Mouse (Mus musculus): ENCODE data around the gene Nipal1. TPM values are rescaled to one million over a fixed set of nuclear protein-coding genes. Genes with fewer than 3 reads are reported as not detected.

Nipal1 gene
- total RNA-seq, 2 experiments from 2014 or later: not detected

DNA sequence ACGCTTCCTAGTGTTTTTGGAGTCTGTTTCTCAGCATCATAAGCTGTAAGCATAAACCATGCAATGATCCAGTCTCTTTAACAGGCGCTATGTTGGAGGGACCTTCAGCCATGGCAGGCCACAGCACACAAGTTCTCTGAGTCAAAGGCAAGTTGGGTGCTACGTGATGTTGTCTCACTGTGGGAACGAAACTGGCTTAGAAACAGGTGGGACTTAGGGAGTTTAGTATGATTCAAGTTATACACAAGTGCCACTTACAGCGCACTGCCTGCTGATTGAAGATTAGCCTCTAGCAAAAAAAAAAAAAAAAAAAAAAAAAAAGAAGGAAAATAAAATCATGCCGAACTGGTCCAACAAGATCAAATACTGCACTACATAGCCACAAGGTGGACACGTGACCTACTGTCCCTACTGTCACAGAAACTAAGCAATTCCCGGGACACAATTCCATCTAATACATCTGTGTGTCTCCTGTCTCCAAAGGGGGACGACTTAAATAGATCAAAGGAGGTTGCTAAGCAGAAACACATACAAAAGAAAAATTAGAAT lies 27.5 kb downstream of the Nipal1 start:
- Histone ChIP-seq H3K27ac (no peak overlapping the region), H3K4me3 (no peak overlapping the region)
- DNase-seq: no peak
- intact Hi-C loops (cut with DNase I): no loop called here
- TF ChIP-seq CTCF (IDR thresholded peaks at IDR 0.05): no peak

DNA sequence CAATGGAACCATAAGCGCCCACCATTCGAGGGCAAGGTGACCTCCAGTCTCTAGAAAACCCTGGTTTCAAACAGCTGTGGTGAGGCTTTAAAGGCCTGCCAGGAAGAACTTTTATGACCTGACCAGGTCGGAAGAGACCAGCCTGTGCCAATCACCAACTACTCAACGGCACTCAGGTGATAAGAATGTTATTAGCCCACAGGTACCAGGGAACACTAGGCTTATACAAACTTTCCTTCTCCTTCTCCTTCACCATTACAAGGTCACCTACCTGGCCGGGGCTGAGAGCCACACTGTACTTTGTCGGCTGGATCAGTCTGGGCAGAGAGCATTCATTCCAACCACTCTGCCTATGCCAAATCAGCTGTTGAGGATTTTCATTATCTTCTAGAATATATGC lies 33.9 kb downstream of the Nipal1 start:
- no peak for TF ChIP-seq CTCF (IDR thresholded peaks at IDR 0.05)
- no peak overlapping the region for H3K27ac ChIP-seq
- intact Hi-C loops (cut with DNase I): no loop called here
- no peak overlapping the region for H3K4me3 ChIP-seq
- DNase-seq: no peak

DNA sequence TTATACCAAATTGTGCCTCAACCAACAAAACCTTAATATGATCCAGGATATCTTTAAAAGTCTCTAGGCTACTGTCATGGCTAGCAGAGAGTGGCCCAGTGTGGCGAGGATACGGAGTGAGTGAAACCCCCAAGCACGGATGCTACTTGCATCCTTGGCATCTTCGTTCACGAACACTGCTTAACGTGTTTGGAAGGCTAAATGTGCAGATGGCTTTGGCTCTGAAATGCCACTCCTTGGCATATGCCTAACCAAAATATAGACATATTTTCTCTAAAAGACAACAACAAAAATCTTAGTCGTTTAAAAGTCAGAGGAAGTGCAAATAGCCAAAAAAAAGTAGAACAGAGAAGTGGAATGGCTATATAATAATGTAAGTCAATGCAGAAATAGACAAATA lies 42.0 kb downstream of the Nipal1 start:
- intact Hi-C loops (cut with DNase I): no loop called here
- TF ChIP-seq CTCF (IDR thresholded peaks at IDR 0.05): no peak
- Histone ChIP-seq H3K27ac (no peak overlapping the region), H3K4me3 (no peak overlapping the region)
- DNase-seq: no peak

DNA sequence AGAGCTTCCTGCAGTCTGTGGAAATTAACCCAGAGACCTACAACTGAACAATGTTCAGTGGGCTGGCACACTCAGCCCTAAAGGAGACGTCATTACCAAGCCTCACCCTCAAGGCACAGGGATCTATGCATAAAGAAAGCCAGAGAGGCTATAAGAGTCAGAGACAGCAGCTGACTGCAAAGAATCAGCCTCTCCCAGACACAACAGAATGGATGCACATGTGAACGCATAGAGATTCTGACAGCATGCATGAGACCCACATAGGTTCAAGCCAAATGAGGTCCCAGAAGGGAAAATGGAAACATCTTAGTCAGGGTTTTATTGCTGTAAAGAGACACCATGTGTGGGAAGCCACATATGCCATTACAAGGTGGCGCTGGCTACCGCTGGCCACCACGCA lies 42.9 kb downstream of the Nipal1 start:
- no peak for DNase-seq
- intact Hi-C loops (cut with DNase I): no loop called here
- no peak for TF ChIP-seq CTCF (IDR thresholded peaks at IDR 0.05)
- Histone ChIP-seq H3K27ac (no peak overlapping the region), H3K4me3 (no peak overlapping the region)

DNA sequence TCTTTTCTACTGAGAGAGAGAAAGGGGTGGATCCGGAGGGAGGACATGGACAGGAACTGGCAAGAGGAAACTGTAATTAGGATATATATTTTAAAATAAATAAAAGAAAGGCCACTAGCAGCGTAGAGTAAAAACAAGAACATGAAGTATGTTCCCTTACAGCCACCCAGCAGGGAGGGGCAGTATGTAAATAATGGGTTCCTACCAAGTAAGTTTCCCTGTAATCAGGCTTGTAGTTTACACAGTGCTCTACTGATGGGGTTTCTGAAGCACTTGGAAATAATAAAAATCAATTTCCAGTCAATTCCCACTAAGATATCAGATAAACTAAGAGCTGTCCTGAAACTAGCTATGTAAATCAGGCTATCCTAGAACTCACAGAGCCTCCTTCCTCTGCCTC lies 47.1 kb downstream of the Nipal1 start:
- no peak for DNase-seq
- intact Hi-C loops (cut with DNase I): no loop called here
- no peak for TF ChIP-seq CTCF (IDR thresholded peaks at IDR 0.05)
- no peak overlapping the region for H3K4me3 ChIP-seq
- H3K27ac ChIP-seq: no peak overlapping the region

DNA sequence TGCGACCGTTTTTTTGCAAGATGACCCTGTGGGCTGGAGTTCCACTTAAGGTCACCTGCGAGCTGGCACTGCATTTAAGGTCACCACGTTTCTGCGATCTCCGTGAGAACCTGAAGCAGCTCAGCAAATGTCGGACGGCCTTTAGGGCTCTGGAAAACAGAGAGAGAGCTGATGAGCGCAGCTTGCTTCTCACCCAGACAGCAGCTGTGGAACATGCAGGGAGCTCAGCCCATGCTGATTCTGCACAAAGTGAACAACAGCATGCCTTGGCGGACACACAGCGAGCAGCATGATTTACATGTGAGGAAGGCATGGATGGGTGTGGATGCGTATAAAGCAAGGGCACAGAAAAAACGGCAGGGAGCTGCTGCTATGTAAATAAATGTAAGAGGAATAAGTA lies 48.9 kb downstream of the Nipal1 start:
- intact Hi-C loops (cut with DNase I): no loop called here
- Histone ChIP-seq H3K27ac (no peak overlapping the region), H3K4me3 (no peak overlapping the region)
- no peak for TF ChIP-seq CTCF (IDR thresholded peaks at IDR 0.05)
- no peak for DNase-seq

DNA sequence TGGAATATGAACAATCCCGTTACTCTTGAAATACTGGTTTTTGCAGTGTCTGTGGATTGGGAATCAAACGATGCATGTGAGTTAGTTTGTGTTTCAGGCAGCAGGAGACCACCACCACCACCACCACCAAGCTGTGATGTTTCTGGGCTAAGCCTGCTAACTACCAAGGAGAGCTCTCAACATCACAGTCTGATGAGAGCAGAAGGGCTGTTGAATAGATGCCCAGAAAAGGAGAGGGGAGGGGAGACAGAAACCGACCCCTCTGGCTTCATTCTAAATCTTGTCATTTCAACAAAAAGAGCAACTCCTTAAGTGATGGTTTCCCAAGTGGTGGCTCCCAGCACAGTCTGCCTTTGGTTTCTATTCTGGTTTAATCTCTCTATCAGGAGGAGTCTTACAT lies 50.7 kb downstream of the Nipal1 start:
- intact Hi-C loops (cut with DNase I): no loop called here
- no peak for TF ChIP-seq CTCF (IDR thresholded peaks at IDR 0.05)
- no peak overlapping the region for H3K27ac ChIP-seq
- DNase-seq: no peak
- H3K4me3 ChIP-seq: no peak overlapping the region

DNA sequence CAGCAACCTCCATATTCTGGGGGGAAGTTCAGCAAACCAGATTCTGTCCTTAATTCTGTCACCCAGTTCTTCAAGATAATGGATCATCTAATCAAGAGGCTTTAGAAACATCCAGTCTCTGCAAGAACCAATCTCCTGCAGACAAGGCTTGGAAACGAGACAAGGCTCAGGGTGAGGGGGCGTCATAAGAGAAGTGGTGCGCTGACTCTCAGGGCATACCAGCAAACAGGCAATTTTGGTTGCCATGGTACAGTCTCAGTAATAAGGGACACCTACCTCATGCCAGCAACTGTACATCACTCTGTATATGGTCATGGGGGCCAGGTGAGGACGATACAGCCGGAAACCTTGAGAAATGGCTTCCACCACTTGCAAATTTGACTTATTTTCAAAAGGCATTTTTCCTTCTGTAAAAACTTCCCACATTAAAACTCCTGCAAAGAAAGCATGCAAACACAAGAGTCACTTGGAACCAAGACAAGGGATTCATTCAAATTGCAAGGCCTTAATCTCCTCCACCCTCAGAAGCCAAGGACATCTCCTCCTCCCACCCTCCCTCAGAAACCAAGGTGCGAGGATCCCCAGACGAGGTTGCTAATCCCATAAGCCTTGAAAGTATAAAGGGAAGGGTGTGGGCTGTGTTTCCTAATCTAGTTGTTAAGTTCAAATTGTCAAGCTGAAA lies 51.4 kb downstream of the Nipal1 start:
- DNase-seq: no peak
- no peak for TF ChIP-seq CTCF (IDR thresholded peaks at IDR 0.05)

DNA sequence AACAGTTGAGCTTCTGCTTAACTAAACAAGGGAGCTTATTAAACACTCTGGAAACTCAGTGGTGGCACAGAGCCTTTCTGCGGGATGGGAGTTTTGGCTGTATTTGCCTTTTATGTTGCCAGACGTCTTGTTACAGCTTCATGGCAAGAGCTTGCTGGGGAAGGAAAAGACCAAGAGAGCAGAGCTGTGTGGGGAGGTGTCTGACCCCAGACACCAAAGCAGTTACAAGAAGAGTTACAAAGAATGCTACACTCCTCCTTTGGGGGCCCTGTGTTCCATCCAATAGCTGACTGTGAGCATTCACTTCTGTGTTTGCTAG lies 51.9 kb downstream of the Nipal1 start:
- Histone ChIP-seq H3K4me3 (no peak overlapping the region), H3K27ac (no peak overlapping the region)
- no peak for TF ChIP-seq CTCF (IDR thresholded peaks at IDR 0.05)
- no peak for DNase-seq
- intact Hi-C loops (cut with DNase I): no loop called here

More for the DNA sequence above, 51.4 kb downstream of the Nipal1 start:
- intact Hi-C loops (cut with DNase I): no loop called here
- no peak overlapping the region for H3K27ac ChIP-seq
- H3K4me3 ChIP-seq: no peak overlapping the region

DNA sequence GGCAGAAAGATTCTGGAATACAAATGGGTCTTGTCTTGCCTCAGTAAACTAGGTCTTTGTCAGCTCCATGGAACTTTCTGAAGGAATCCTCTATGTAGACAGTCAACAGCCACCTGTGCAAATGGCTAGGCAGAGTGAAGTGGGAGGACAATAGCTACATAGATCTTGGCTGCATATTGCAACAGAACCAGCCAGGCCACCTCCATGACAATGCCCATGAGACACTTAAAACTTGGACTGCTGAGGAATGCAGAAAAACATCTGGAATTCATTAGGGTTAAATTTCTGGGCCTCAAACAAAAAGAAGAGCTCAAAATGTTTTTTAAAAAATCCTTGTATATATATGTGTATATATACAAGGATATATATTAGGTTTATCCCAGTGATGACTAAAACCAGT lies 54.6 kb downstream of the Nipal1 start:
- no peak for DNase-seq
- intact Hi-C loops (cut with DNase I): no loop called here
- Histone ChIP-seq H3K27ac (no peak overlapping the region), H3K4me3 (no peak overlapping the region)
- no peak for TF ChIP-seq CTCF (IDR thresholded peaks at IDR 0.05)

DNA sequence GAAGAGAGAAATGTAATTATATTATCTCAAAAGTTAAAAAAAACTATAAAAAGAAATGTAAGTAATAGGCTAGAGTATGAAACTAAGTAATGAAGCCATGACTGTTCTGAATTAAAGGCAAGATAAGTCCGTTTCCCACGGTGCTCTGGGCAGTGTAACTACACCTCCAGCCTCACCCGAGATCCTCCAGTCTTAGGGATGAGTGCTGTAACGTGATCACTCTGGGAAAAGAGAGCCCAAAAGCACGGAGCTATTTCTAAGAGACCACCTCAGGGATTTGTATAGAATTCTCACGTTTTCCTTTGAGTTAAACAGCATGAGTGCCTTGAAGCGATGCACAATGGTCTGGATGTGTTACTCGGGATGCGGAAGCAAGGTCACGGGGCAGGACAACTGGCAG lies 58.5 kb downstream of the Nipal1 start:
- Histone ChIP-seq H3K27ac (no peak overlapping the region), H3K4me3 (peak overlapping the region; percentile 60)
- no peak for TF ChIP-seq CTCF (IDR thresholded peaks at IDR 0.05)
- DNase-seq: no peak
- intact Hi-C loops (cut with DNase I): no loop called here

DNA sequence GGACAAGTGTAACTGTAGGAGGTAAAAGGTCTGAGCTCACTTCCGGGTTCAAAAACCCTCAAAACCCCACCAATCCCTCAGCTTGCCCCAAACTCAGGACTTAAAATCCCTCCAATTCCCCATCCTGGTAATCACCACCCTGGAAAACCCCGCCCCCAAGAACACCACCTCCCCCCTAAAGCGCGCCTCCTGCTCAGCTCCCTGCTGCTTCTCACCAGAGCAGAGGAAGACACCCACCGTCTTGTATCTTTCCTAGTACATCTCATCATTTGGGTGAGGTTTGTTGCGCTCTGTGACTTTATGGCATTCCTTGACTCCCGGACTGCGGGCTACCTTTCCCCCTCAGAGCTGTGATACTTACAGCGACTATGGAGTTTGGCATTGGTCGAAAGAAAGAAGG lies 59.1 kb downstream of the Nipal1 start:
- Histone ChIP-seq H3K27ac (no peak overlapping the region), H3K4me3 (peak overlapping the region; percentile 60)
- no peak for DNase-seq
- intact Hi-C loops (cut with DNase I): no loop called here
- TF ChIP-seq CTCF (IDR thresholded peaks at IDR 0.05): no peak

DNA sequence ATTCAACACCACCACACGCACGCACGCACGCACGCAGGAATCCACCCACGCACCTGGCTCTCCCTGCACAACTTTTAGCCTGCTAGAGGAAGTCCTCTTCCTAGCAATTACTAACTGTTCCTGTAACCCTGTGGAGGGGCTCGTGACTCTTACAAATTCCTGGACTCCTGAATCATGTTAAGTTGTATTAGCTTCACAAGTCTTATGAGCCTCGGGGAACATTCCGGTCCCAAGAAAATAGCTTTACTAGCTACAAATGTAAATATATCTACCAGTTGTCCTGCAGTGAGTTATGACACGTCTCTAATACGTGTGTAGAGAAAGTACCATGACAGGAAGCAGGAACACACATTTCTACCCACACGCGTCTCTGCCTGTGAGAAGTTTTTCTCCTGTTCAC lies 61.9 kb downstream of the Nipal1 start:
- DNase-seq: no peak
- intact Hi-C loops (cut with DNase I): no loop called here
- H3K4me3 ChIP-seq: no peak overlapping the region
- TF ChIP-seq CTCF (IDR thresholded peaks at IDR 0.05): no peak
- no peak overlapping the region for H3K27ac ChIP-seq

DNA sequence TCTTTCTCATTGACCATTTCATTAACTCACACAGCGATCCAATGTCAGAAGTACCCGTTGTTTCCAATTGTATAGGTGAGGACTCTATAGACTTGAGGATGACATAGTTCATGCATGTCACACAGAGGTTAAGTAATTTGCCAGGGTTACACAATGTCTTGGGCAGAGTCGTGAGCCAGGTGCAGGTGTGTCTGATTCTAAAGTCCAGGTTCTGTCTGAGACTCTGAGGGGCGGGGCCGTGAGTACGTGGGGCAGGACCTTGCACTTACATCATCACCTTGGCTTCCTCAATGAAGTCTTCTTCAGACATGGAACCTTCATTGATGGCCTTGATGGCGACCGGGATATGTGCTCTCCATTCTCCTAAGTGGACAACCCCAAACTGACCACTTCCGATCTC lies 62.4 kb downstream of the Nipal1 start:
- no peak for TF ChIP-seq CTCF (IDR thresholded peaks at IDR 0.05)
- intact Hi-C loops (cut with DNase I): loop anchor here (2.0 to 5.0 kb wide), 2 partner anchors 45 to 358 kb away; no protein-coding TSS in a partner anchor
- Histone ChIP-seq H3K27ac (no peak overlapping the region), H3K4me3 (no peak overlapping the region)
- DNase-seq: no peak

Data from gastrocnemius, adult 2 months (tissue).